Mouse (Mus musculus) forebrain, embryonic 13.5 days (tissue): ENCODE results near the gene Lzic. TPM values are rescaled to one million over a fixed set of nuclear protein-coding genes. Genes with fewer than 3 reads are reported as not detected.
"Not testable (repeated sequence)": the region's sequence is repeated elsewhere in the genome, so short reads cannot be mapped to it uniquely, and the experiment has no call there.

Experiments
- ATAC-seq: fragments of 200-750 bp; cut with Nextera tagmentation; 2 replicates; pipeline ENCODE4 v1.8.0; 2017
- H3K27ac ChIP-seq: fragments of 300-500 bp; sonication (generic); 2 replicates; pipeline ENCODE4 v1.5.1; 2015; ENCODE audit warnings: inconsistent platforms, mild to moderate bottlenecking, moderate library complexity
- H3K27me3 ChIP-seq: fragments of 300-500 bp; sonication (generic); 2 replicates; pipeline ENCODE4 v1.6.1; 2015; ENCODE audit warnings: mild to moderate bottlenecking, inconsistent platforms
- H3K36me3 ChIP-seq: fragments of 300-500 bp; sonication (generic); 2 replicates; pipeline ENCODE4 v1.6.1; 2015; ENCODE audit warnings: mild to moderate bottlenecking, inconsistent platforms; ENCODE audit not compliant: poor library complexity, severe bottlenecking
- H3K4me1 ChIP-seq: fragments of 300-500 bp; sonication (generic); 2 replicates; pipeline ENCODE4 v1.6.1; 2015; ENCODE audit warnings: inconsistent platforms
- H3K4me2 ChIP-seq: fragments of 300-500 bp; sonication (generic); 2 replicates; pipeline ENCODE4 v1.6.1; 2015; ENCODE audit warnings: inconsistent platforms, mild to moderate bottlenecking, moderate library complexity
- H3K4me3 ChIP-seq: fragments of 300-500 bp; sonication (generic); 2 replicates; pipeline ENCODE4 v1.5.1; 2015; ENCODE audit warnings: mild to moderate bottlenecking, inconsistent platforms
- H3K9ac ChIP-seq: fragments of 300-500 bp; sonication (generic); 2 replicates; pipeline ENCODE4 v1.6.1; 2015; ENCODE audit warnings: mild to moderate bottlenecking, inconsistent platforms
- H3K9me3 ChIP-seq: fragments of 300-500 bp; sonication (generic); replicated peaks from 2 replicates; pipeline ENCODE4 v1.6.1; 2016; ENCODE audit warnings: inconsistent platforms
- WGBS: fragments of 180-500 bp; shearing (Covaris S2); methylation state at CpG from one replicate; pipeline ENCODE4 v1.1.7; 2015; 5-methylcytosine and 5-hydroxymethylcytosine counted together
- polyA plus RNA-seq: library from polyadenylated mRNA; unstranded; fragments of >200 nt; fragmentation: Nextera tagmentation; extraction: Ambion mirVana; gene quantifications from 2 replicates; pipeline ENCODE4 v1.2.1, GENCODE M21; 2015

Gene Lzic
- polyA plus RNA-seq, result 50.3 and 59.4 TPM in 2 replicates

DNA sequence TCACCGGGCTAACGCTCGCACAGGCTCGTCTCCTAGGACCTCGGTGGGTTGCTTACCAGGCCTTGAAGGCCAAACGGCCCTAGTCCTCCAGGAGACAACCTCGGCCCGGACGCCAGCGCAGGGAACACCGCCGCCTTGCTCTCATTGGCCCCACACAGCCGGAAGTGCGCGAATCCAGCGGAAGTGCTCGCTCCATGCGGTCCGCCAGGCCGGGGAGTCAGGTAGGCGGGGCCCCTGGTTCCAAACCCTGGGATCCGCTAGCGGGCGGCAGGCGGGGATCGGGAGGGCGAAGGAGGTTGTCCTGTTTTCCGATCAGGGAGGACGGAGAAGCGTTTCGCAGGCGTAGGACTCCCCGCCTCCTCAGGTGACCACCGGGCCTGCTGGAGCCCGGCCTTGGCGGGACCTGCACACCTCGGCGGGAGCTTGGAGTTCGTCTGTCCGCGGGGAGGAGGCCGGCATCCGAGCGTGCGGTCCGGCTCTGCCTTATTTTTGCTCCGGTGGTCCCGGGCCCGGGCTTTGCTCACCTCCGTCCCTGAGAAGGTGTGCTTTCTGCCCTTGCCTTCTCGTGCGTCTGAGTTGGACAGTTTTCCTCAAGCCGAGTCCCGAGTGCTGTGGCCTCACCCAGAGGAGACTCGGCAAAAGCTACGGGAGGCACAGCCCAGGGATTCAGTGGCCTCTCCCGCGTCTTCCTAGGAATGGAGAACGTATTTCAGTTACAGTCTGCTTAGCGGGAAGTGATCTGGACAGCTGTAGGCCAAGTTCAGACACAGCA, at the start of gene Lzic, which contains the start of gene Nmnat1:
Gene Lzic (plus strand): TSS at position 177 of the 772 bp plus-strand sequence.
Gene Nmnat1 (minus strand): TSS at position 150 of the 772 bp plus-strand sequence.
- Histone ChIP-seq H3K9ac (peak within 1 kb of the TSS; percentile 82), H3K4me1 (peaks cover 24% of the 10 kb centered on the region), H3K9me3 (no peaks in the 10 kb centered on the region), H3K4me2 (peak within 1 kb of the TSS; percentile 78), H3K4me3 (peak within 1 kb of the TSS; percentile 76), H3K27ac (peak within 1 kb of the TSS; percentile 58), H3K36me3 (peaks cover 33% of the 10 kb centered on the region), H3K27me3 (no peaks in the 10 kb centered on the region)
- ATAC-seq, result peak; percentile 99
- WGBS, result under 1% methylated on average over 59 of the region's 60 CpGs

GRCm38 (mm10) chr4:149440576-149440975, 44.5 kb upstream of the Lzic start:
- Histone ChIP-seq H3K9me3 (no peaks in the 10 kb centered on the region), H3K36me3 (no peaks in the 10 kb centered on the region), H3K4me2 (no peak overlapping the region), H3K27me3 (no peaks in the 10 kb centered on the region), H3K4me3 (no peak overlapping the region), H3K9ac (no peak overlapping the region), H3K27ac (no peak overlapping the region), H3K4me1 (peaks cover 10% of the 10 kb centered on the region)
- WGBS, result 62% methylated on average over 8 of the region's 8 CpGs
- no peak for ATAC-seq

DNA sequence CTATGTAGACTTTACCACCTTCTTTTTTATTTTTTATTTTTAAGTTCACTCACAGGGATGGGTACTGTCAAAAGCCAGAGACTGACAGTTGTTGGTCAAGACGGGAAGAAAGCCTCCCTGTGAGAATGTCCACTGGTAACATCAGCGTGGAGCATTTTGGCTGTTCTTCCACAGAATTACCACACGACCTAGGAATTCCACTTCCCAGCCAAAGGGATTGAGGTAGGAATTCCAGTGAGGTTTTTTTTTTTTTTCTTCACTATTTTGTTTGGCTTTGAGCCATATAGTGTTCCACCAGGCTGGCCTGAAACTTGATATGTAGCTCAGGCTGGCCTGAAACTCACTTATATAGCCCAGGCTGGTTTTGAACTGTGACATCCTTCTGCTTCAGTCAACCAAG, 42.6 kb upstream of the Lzic start:
- H3K9me3 ChIP-seq, result no peaks in the 10 kb centered on the region
- 56% methylated on average over 3 of the region's 3 CpGs for WGBS
- no peak overlapping the region for H3K9ac ChIP-seq
- no peaks in the 10 kb centered on the region for H3K27me3 ChIP-seq
- H3K4me1 ChIP-seq, result peaks cover 18% of the 10 kb centered on the region
- H3K36me3 ChIP-seq, result no peaks in the 10 kb centered on the region
- H3K4me2 ChIP-seq, result no peak overlapping the region
- H3K4me3 ChIP-seq, result no peak overlapping the region
- no peak for ATAC-seq
- H3K27ac ChIP-seq, result no peak overlapping the region

DNA sequence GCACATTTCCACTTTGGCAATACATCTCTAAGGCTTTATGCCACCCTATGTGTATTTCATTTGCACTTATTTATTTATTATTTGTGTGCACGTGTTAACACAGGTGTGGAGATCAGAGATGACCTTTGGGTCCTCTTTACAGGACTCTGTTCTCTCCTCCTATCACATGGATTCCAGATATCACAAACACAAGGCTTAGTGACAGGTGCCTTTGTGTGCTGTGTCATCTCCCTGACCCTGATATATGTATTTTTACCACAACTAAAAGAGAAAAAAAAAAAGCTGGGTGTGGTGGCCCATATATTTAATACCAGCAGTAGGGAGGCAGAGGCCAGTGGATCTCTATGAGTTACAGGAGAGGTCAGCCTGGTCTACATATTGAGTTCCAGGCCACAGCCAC, 40.6 kb upstream of the Lzic start:
- H3K9me3 ChIP-seq, result no peaks in the 10 kb centered on the region
- no peak for ATAC-seq
- WGBS, result 59% methylated on average over 1 of the region's 1 CpGs
- no peaks in the 10 kb centered on the region for H3K36me3 ChIP-seq
- H3K4me3 ChIP-seq, result peak overlapping the region; percentile 34; the same call in 1 of the 2 replicates
- no peaks in the 10 kb centered on the region for H3K27me3 ChIP-seq
- peak overlapping the region; percentile 93; the same call in 1 of the 2 replicates for H3K27ac ChIP-seq
- peak overlapping the region; percentile 58 for H3K4me2 ChIP-seq
- peaks cover 18% of the 10 kb centered on the region for H3K4me1 ChIP-seq
- H3K9ac ChIP-seq, result peak overlapping the region; percentile 64

DNA sequence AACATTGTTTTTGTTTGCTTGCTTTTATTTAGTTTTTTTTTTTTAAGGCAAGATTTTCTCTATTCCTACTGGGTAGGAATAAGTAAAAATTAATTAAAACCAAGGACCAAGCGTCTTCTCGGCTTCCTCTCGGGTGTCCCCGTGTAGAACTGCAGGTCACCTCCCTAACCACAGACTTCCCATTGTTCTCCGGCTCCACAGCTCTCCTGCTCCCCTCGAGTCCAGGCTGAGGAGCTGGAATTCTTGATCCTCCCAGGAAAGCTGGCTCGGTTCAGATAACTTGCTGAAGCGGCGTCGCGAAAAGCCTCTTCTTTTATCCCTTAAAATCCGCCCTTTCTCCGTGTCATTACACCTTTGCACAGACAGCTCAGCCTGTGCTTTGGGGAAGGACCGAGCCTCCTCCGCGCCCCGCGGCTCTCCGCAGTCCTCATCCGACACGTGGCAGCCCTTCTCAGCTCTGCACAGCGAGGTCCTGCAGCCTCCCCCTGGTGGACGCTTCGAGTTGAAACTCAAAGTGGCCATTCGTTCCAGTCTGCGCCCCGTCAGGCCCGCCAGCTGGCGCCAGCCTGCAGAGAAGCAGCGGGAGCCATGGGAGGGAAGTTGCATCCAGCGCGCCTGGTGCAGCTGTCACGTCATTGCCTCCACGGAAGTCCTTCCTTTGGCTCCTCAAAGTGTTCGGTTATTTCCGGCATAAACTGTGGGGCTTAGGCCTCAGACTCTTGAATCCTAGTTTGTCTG, 39.9 kb upstream of the Lzic start:
- H3K27me3 ChIP-seq, result no peaks in the 10 kb centered on the region
- peak overlapping the region; percentile 34 for H3K4me3 ChIP-seq
- under 1% methylated on average over 36 of the region's 36 CpGs for WGBS
- H3K27ac ChIP-seq, result peak overlapping the region; percentile 93
- H3K9me3 ChIP-seq, result no peaks in the 10 kb centered on the region
- H3K36me3 ChIP-seq, result no peaks in the 10 kb centered on the region
- peak overlapping the region; percentile 58 for H3K4me2 ChIP-seq
- peaks cover 18% of the 10 kb centered on the region for H3K4me1 ChIP-seq
- H3K9ac ChIP-seq, result peak overlapping the region; percentile 64
- peak; percentile 98 for ATAC-seq

DNA sequence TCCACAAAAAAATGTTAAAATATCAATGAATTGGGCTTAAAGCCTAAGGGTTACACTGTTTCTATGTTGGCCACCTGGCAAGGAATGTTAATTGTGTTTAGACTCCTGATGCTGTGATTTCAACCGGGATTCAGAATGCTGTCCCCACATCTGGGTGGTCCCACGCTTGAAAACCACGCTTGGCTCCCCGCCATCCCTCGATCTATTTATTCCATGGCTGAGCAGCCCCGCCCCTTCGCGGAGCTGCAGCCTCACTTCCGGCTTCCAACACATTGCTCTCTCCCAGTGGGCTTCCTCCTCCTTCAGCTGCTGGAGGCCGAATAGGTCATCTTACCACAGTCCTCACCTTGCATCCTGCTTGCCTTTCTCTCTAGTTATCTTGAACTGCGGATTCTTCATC, 39.2 kb upstream of the Lzic start:
- Histone ChIP-seq H3K9ac (peak overlapping the region; percentile 64; the same call in 1 of the 2 replicates), H3K27me3 (no peaks in the 10 kb centered on the region), H3K27ac (peak overlapping the region; percentile 93), H3K4me3 (peak overlapping the region; percentile 34), H3K4me2 (peak overlapping the region; percentile 58), H3K9me3 (no peaks in the 10 kb centered on the region), H3K4me1 (peaks cover 14% of the 10 kb centered on the region), H3K36me3 (no peaks in the 10 kb centered on the region)
- 0% methylated on average over 11 of the region's 11 CpGs for WGBS
- peak; percentile 64 for ATAC-seq

- peaks cover 14% of the 10 kb centered on the region for H3K4me1 ChIP-seq
- H3K9me3 ChIP-seq, result no peaks in the 10 kb centered on the region
- H3K4me3 ChIP-seq, result no peak overlapping the region
- H3K27ac ChIP-seq, result peak overlapping the region; percentile 93
- no peak overlapping the region for H3K9ac ChIP-seq
- ATAC-seq, result no peak
- peak overlapping the region; percentile 58 for H3K4me2 ChIP-seq
- 31% methylated on average over 1 of the region's 1 CpGs for WGBS
- H3K27me3 ChIP-seq, result no peaks in the 10 kb centered on the region
- H3K36me3 ChIP-seq, result no peaks in the 10 kb centered on the region
These were observed 38.7 kb upstream of the Lzic start for GRCm38 (mm10) chr4:149446309-149446708.

DNA sequence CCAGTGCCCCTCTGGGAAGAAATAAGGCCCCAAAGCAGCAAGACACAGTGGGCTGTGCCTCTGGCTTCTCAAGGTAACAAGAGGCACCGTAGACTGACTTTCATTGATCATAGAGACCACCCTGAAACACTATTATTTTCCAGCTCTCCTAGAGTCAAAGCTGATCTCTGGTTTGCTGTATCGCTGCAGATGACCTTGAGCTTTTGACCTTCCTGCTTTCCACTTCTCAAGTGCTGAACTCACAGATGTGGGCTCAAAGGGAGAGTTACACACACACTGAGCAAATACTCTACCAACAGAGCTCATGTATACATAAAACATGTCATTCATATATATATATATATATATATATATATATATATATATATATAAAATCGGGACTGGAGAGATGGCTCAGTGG, 34.4 kb upstream of the Lzic start:
- no peak for ATAC-seq
- Histone ChIP-seq H3K9ac (no peak overlapping the region), H3K27me3 (no peaks in the 10 kb centered on the region), H3K27ac (no peak overlapping the region), H3K4me3 (no peak overlapping the region), H3K4me1 (peaks cover 8% of the 10 kb centered on the region), H3K36me3 (no peaks in the 10 kb centered on the region), H3K9me3 (no peaks in the 10 kb centered on the region), H3K4me2 (no peak overlapping the region)
- 90% methylated on average over 3 of the region's 3 CpGs for WGBS

DNA sequence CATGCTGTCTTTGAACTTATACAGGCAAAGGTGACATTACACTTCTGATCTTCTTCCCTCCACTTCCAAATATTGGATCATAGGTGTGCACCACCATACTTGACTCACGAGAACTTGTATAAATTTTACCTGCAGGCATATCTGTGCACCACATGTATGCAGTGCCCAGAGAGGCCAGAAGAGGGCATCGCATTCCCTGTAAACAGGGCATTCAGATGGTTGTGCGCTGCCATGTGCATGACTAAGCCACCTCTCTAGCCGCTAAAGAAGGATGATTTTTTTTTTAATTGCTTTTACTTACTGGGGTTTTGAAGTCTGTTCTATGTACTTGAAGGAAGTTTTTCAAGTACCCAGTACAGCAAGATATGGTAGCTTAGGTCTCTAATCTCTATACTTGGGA, 31.4 kb upstream of the Lzic start:
- Histone ChIP-seq H3K36me3 (no peaks in the 10 kb centered on the region), H3K4me3 (no peak overlapping the region), H3K9me3 (no peaks in the 10 kb centered on the region), H3K27me3 (no peaks in the 10 kb centered on the region), H3K4me2 (no peak overlapping the region), H3K9ac (no peak overlapping the region), H3K4me1 (no peaks in the 10 kb centered on the region), H3K27ac (no peak overlapping the region)
- 87% methylated on average over 4 of the region's 4 CpGs for WGBS
- no peak for ATAC-seq

- no peak overlapping the region for H3K9ac ChIP-seq
- H3K36me3 ChIP-seq, result no peaks in the 10 kb centered on the region
- H3K4me1 ChIP-seq, result no peaks in the 10 kb centered on the region
- no peaks in the 10 kb centered on the region for H3K27me3 ChIP-seq
- ATAC-seq, result no peak
- 89% methylated on average over 17 of the region's 17 CpGs for WGBS
- H3K27ac ChIP-seq, result no peak overlapping the region
- H3K4me3 ChIP-seq, result no peak overlapping the region
- H3K4me2 ChIP-seq, result no peak overlapping the region
- H3K9me3 ChIP-seq, result no peaks in the 10 kb centered on the region
These were observed 30.8 kb upstream of the Lzic start for GRCm38 (mm10) chr4:149454263-149454662.

GRCm38 (mm10) chr4:149454879-149455278, 30.1 kb upstream of the Lzic start, which contains the start of gene Rbp7:
Gene Rbp7, minus strand, starts transcription at chr4:149454978.
- ATAC-seq, result no peak
- Histone ChIP-seq H3K27ac (no peak within 1 kb of the TSS), H3K36me3 (no peaks in the 10 kb centered on the region), H3K4me2 (no peak within 1 kb of the TSS), H3K27me3 (no peaks in the 10 kb centered on the region), H3K4me1 (no peaks in the 10 kb centered on the region), H3K4me3 (no peak within 1 kb of the TSS), H3K9ac (no peak within 1 kb of the TSS), H3K9me3 (no peaks in the 10 kb centered on the region)
- WGBS, result 62% methylated on average over 8 of the region's 8 CpGs

GRCm38 (mm10) chr4:149457163-149457562, 27.9 kb upstream of the Lzic start:
- H3K27ac ChIP-seq, H3K4me1 ChIP-seq, ATAC-seq, H3K9ac ChIP-seq, H3K36me3 ChIP-seq, H3K9me3 ChIP-seq, H3K4me3 ChIP-seq, H3K4me2 ChIP-seq, H3K27me3 ChIP-seq: not testable (repeated sequence)
- 93% methylated on average over 24 of the region's 27 CpGs for WGBS
